Mouse (Mus musculus): Measurements from ENCODE around the gene Smc6. TPM values are rescaled to one million over a fixed set of nuclear protein-coding genes. Genes with fewer than 3 reads are reported as not detected.

Gene Smc6
- polyA plus RNA-seq, 1 experiment from 2014 or later = 60.6 TPM

DNA sequence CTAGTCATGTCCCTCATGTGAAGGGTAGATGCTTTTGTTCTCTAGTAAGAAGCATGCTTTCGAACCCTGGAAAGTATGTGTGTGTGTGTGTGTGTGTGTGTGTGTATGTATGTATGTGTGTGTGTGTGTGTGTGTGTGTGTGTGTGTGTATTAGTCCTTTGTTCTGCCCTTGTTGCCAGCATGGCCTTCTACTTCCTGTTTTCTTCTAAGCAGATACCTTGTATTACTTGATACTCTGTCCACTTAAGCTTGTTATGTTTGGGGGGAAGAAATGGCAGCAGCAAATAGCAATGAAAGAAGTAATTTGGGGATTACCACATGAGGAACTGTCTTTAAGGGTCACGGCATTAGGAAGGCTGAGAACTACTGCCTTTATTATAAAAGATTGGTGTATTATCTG is 10.9 kb downstream of the Smc6 start:
- Histone ChIP-seq H3K27ac (ENCODE audit: low read depth) (no peak overlapping the region), H3K9ac (replicated peaks) (no peak overlapping the region), H3K9me3 (ENCODE audit: low read length) (no peaks in the 10 kb centered on the region), H3K4me1 (ENCODE audit: insufficient read depth) (no peaks in the 10 kb centered on the region), H3K36me3 (replicated peaks; ENCODE audit: insufficient read depth, low read length) (peaks cover 62% of the 10 kb centered on the region), H3K27me3 (ENCODE audit: insufficient read depth, low read length) (no peaks in the 10 kb centered on the region), H3K4me2 (ENCODE audit: low read depth, low read length) (no peak overlapping the region), H3K4me3 (ENCODE audit: low read depth, low read length) (no peak overlapping the region)
- TF ChIP-seq CTCF (IDR thresholded peaks at IDR 0.05; ENCODE audit: low read depth) (no peak), EP300 (IDR thresholded peaks at IDR 0.05; ENCODE audit: low read depth) (no peak)
- no peak for DNase-seq
- WGBS (ENCODE audit: insufficient replicate concordance) = 86% methylated on average over 2 of the region's 2 CpGs
- no peak for ATAC-seq

DNA sequence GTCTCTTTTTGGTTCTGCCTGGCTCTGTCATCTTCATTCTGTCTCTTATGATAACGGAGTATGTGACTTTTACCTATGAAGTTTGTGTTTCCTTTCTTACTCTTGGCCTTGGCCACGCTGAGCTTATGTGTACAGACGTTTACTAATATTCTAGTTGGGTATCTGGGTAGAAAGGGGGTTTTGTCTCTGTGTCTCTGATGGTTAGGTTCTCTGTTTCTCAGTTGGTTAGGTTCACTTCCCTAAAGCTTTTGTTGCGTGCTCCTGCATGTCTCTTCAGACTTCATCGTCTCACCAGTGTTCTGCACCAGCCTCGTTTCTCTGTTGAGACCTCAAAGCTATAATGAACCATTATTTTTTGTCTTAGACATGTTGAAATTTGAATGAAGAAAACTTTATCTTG is 11.5 kb downstream of the Smc6 start:
- WGBS (ENCODE audit: insufficient replicate concordance) = 85% methylated on average over 6 of the region's 6 CpGs
- no peaks in the 10 kb centered on the region for H3K27me3 ChIP-seq (ENCODE audit: insufficient read depth, low read length)
- H3K4me1 ChIP-seq (ENCODE audit: insufficient read depth) = no peaks in the 10 kb centered on the region
- H3K4me3 ChIP-seq (ENCODE audit: low read depth, low read length) = no peak overlapping the region
- H3K4me2 ChIP-seq (ENCODE audit: low read depth, low read length) = no peak overlapping the region
- H3K9ac ChIP-seq (replicated peaks) = no peak overlapping the region
- no peak for TF ChIP-seq CTCF (IDR thresholded peaks at IDR 0.05; ENCODE audit: low read depth)
- TF ChIP-seq EP300 (IDR thresholded peaks at IDR 0.05; ENCODE audit: low read depth) = no peak
- ATAC-seq = no peak
- peaks cover 62% of the 10 kb centered on the region for H3K36me3 ChIP-seq (replicated peaks; ENCODE audit: insufficient read depth, low read length)
- H3K27ac ChIP-seq (ENCODE audit: low read depth) = no peak overlapping the region
- no peak for DNase-seq
- no peaks in the 10 kb centered on the region for H3K9me3 ChIP-seq (ENCODE audit: low read length)

DNA sequence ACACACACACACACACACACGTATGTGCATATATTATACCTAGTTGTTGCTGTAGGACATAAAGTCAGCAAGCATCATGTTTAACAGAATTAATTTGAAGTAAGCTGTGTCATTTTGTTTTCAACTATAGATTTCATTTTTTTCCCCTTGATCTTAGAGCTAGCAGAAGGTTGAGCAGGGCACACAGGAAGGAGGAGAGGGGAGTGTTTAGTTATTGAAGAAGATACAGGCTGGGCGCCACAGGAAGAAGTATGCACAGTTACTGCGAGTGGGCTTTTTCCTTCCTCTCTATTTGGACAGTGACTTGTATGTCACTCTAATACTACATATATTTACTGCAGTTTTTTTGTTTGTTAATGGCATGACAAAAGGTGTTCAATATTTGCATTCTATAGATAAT is 14.2 kb downstream of the Smc6 start:
- no peaks in the 10 kb centered on the region for H3K27me3 ChIP-seq (ENCODE audit: insufficient read depth, low read length)
- WGBS (ENCODE audit: insufficient replicate concordance) = 84% methylated on average over 3 of the region's 3 CpGs
- peaks cover 62% of the 10 kb centered on the region for H3K36me3 ChIP-seq (replicated peaks; ENCODE audit: insufficient read depth, low read length)
- no peak overlapping the region for H3K27ac ChIP-seq (ENCODE audit: low read depth)
- DNase-seq = no peak
- H3K9me3 ChIP-seq (ENCODE audit: low read length) = no peaks in the 10 kb centered on the region
- TF ChIP-seq CTCF (IDR thresholded peaks at IDR 0.05; ENCODE audit: low read depth) (no peak), EP300 (IDR thresholded peaks at IDR 0.05; ENCODE audit: low read depth) (no peak)
- no peak for ATAC-seq
- no peak overlapping the region for H3K4me3 ChIP-seq (ENCODE audit: low read depth, low read length)
- no peaks in the 10 kb centered on the region for H3K4me1 ChIP-seq (ENCODE audit: insufficient read depth)
- H3K4me2 ChIP-seq (ENCODE audit: low read depth, low read length) = no peak overlapping the region
- H3K9ac ChIP-seq (replicated peaks) = no peak overlapping the region

DNA sequence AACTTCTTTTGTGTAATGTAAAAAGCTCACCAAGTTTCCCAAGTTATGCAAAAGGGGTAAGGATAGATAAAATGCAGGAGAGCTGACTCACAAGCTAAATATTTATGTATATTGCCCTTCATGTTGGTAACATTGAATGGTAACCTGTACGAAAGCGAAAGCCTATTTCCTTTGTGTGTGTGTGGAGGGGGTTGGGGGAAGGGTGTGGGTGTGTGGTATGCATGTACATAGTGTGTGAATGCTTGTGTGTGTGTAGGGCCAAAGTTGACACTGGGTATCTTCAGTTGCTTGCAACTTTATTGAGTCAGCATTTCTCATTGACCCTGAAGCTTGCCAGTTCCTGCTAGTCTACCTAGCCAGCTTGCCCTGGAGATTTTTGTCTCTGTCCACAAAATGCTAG is 15.9 kb downstream of the Smc6 start:
- H3K9ac ChIP-seq (replicated peaks) = no peak overlapping the region
- no peak for DNase-seq
- H3K4me3 ChIP-seq (ENCODE audit: low read depth, low read length) = no peak overlapping the region
- H3K4me2 ChIP-seq (ENCODE audit: low read depth, low read length) = no peak overlapping the region
- no peak for ATAC-seq
- no peaks in the 10 kb centered on the region for H3K9me3 ChIP-seq (ENCODE audit: low read length)
- TF ChIP-seq CTCF (IDR thresholded peaks at IDR 0.05; ENCODE audit: low read depth) (no peak), EP300 (IDR thresholded peaks at IDR 0.05; ENCODE audit: low read depth) (no peak)
- WGBS (ENCODE audit: insufficient replicate concordance) = 90% methylated on average over 2 of the region's 2 CpGs
- no peaks in the 10 kb centered on the region for H3K27me3 ChIP-seq (ENCODE audit: insufficient read depth, low read length)
- H3K36me3 ChIP-seq (replicated peaks; ENCODE audit: insufficient read depth, low read length) = peaks cover 64% of the 10 kb centered on the region
- H3K27ac ChIP-seq (ENCODE audit: low read depth) = no peak overlapping the region
- no peaks in the 10 kb centered on the region for H3K4me1 ChIP-seq (ENCODE audit: insufficient read depth)

DNA sequence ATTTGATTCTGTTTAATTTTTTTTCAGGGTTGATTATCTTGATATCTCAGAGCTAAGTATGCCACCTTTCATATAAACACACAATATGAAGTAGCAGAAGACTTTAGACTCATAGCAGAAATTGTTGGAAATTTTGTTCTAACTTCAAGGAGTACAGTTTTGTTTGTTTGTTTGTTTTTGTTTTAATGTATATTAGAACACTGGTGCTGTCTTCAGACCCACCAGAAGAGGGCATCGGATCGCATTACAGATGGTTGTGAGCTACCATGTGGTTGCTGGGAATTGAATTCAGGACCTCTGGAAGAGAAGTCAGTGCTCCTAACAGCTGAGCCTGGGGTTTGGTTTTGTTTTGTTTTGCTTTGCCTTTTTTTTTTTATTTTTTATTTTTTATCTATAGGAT is 20.7 kb downstream of the Smc6 start:
- TF ChIP-seq EP300 (IDR thresholded peaks at IDR 0.05; ENCODE audit: low read depth) (no peak), CTCF (IDR thresholded peaks at IDR 0.05; ENCODE audit: low read depth) (peak; percentile 22; the same call in 1 of the 2 replicates)
- Histone ChIP-seq H3K27me3 (ENCODE audit: insufficient read depth, low read length) (no peaks in the 10 kb centered on the region), H3K4me1 (ENCODE audit: insufficient read depth) (no peaks in the 10 kb centered on the region), H3K27ac (ENCODE audit: low read depth) (no peak overlapping the region), H3K4me2 (ENCODE audit: low read depth, low read length) (no peak overlapping the region), H3K9ac (replicated peaks) (no peak overlapping the region), H3K9me3 (ENCODE audit: low read length) (no peaks in the 10 kb centered on the region), H3K36me3 (replicated peaks; ENCODE audit: insufficient read depth, low read length) (peaks cover 62% of the 10 kb centered on the region), H3K4me3 (ENCODE audit: low read depth, low read length) (no peak overlapping the region)
- DNase-seq = no peak
- 93% methylated on average over 2 of the region's 2 CpGs for WGBS (ENCODE audit: insufficient replicate concordance)
- ATAC-seq = no peak

DNA sequence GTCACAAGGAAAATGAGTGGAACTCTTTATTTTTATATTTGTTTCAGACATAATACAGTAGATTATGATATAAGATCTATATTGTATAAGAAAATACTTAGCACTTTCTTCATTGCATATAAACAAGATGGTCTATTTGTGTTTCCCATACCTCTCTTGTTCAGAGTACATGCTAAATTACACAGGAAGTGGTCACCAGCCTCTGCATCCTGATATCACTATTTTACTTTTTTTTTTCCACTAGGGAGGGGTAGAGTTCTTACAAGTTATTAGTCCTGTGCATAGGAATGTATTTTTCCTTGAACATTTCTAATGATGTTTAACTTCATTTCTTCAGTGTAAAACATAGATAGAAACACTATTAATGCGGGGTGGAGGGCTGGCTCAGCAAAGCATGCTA is 35.2 kb downstream of the Smc6 start:
- Histone ChIP-seq H3K4me1 (ENCODE audit: insufficient read depth) (no peaks in the 10 kb centered on the region), H3K4me3 (ENCODE audit: low read depth, low read length) (no peak overlapping the region), H3K27ac (ENCODE audit: low read depth) (no peak overlapping the region), H3K27me3 (ENCODE audit: insufficient read depth, low read length) (no peaks in the 10 kb centered on the region), H3K4me2 (ENCODE audit: low read depth, low read length) (no peak overlapping the region), H3K9me3 (ENCODE audit: low read length) (no peaks in the 10 kb centered on the region), H3K36me3 (replicated peaks; ENCODE audit: insufficient read depth, low read length) (peaks cover 44% of the 10 kb centered on the region), H3K9ac (replicated peaks) (no peak overlapping the region)
- 93% methylated on average over 1 of the region's 1 CpGs for WGBS (ENCODE audit: insufficient replicate concordance)
- DNase-seq = no peak
- ATAC-seq = no peak
- TF ChIP-seq EP300 (IDR thresholded peaks at IDR 0.05; ENCODE audit: low read depth) (no peak), CTCF (IDR thresholded peaks at IDR 0.05; ENCODE audit: low read depth) (no peak)

All from liver, postnatal 0 days (tissue).